Mouse (Mus musculus): Measurements from ENCODE around the gene Rpl22. TPM values are rescaled to one million over a fixed set of nuclear protein-coding genes. Genes with fewer than 3 reads are reported as not detected.

The Rpl22 gene
- total and polyA plus RNA-seq, 2 experiments from 2014 or later: 156 to 185 TPM

DNA sequence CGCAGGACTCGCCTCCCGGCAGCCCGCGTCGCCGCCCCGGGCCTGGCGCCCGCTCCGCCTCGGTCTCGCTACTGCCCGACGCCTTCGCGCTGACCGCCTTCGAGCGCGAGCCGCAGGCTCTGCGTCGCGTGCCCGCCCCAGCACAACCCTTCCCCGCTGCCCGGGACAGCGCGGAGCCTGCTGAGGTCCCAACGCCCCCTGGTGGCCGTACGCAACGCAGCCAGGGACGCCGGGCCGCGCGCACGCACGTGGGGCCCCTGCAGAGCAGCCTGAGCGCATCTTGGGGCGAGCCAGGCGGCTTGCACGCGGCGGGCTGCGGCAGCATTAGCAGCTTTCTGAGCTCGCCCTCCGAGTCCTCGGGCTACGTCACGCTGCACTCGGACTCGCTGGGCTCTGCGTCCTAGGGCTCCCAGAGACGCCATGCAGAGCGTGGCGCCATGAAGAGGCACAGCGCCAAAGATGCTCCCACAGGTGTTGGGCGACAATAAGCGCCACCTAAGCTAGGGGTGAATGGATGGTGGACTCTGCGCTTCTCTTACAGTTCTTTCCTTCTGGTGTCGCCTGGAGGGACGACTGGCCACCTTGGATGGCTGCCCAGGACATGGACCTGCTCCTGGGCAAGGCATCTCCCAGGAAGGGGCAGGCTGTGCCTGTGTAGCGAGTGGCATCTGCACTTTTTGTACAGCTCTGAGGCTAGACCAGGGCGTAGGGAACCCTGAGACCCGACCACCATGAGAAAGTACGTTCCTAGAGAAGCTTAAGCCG, 42.2 kb upstream of the Rpl22 start:
- peak overlapping the region; percentile 45 for H3K4me2 ChIP-seq (ENCODE audit: low read depth, low read length)
- peak overlapping the region; percentile 27 for H3K4me3 ChIP-seq (ENCODE audit: low read length)
- TF ChIP-seq CTCF (IDR thresholded peaks at IDR 0.05; ENCODE audit: low read depth): peak; percentile 67
- H3K27ac ChIP-seq: no peak overlapping the region
- H3K27me3 ChIP-seq (ENCODE audit: insufficient read depth, low read length): peaks cover 43% of the 10 kb centered on the region
- WGBS: 8% methylated on average over 70 of the region's 70 CpGs
- peak overlapping the region; percentile 31; the same call in 1 of the 2 replicates for H3K9ac ChIP-seq (replicated peaks; ENCODE audit: low read length)
- DNase-seq (ENCODE audit: low spot score) (peak; percentile 91), ATAC-seq (peak; percentile 80)
- no peaks in the 10 kb centered on the region for H3K9me3 ChIP-seq (ENCODE audit: low read length)
- H3K36me3 ChIP-seq (ENCODE audit: insufficient read depth, low read length): 0 out of 2 replicates have a peak, but pooled peaks cover 10% of the 10 kb centered on the region
- H3K4me1 ChIP-seq (ENCODE audit: insufficient read depth, low read length): peaks cover 16% of the 10 kb centered on the region

DNA sequence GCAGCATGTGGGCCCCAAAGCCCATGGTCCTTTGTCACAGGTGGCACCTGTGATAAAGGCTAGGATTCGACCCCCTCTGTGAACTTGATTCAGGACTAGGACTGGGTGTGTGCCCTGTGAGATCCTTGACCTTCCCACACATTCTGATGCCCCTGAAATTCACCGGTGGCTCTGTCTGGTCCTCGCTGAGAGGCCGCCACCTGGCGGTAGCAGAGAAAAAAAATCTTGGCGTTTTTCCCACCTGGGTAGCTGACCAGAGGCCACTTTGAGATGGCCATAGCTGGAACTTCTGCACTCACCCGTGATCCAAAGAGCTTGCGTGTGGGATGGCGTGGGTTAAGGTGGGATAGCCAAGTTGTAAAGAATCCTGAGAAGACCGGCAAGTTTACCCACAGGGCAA, 40.0 kb upstream of the Rpl22 start:
- H3K9ac ChIP-seq (replicated peaks; ENCODE audit: low read length): no peak overlapping the region
- peaks cover 17% of the 10 kb centered on the region for H3K4me1 ChIP-seq (ENCODE audit: insufficient read depth, low read length)
- DNase-seq (ENCODE audit: low spot score) (peak; percentile 92), ATAC-seq (no peak)
- no peak overlapping the region for H3K27ac ChIP-seq
- WGBS: 4% methylated on average over 10 of the region's 10 CpGs
- no peak overlapping the region for H3K4me2 ChIP-seq (ENCODE audit: low read depth, low read length)
- peak; percentile 79 for TF ChIP-seq CTCF (IDR thresholded peaks at IDR 0.05; ENCODE audit: low read depth)
- H3K4me3 ChIP-seq (ENCODE audit: low read length): 0 out of 2 replicates have a peak overlapping the region, but pooled peaks have one; percentile 33
- no peaks in the 10 kb centered on the region for H3K9me3 ChIP-seq (ENCODE audit: low read length)
- 0 out of 2 replicates have a peak, but pooled peaks cover 4% of the 10 kb centered on the region for H3K36me3 ChIP-seq (ENCODE audit: insufficient read depth, low read length)
- H3K27me3 ChIP-seq (ENCODE audit: insufficient read depth, low read length): peaks cover 52% of the 10 kb centered on the region

DNA sequence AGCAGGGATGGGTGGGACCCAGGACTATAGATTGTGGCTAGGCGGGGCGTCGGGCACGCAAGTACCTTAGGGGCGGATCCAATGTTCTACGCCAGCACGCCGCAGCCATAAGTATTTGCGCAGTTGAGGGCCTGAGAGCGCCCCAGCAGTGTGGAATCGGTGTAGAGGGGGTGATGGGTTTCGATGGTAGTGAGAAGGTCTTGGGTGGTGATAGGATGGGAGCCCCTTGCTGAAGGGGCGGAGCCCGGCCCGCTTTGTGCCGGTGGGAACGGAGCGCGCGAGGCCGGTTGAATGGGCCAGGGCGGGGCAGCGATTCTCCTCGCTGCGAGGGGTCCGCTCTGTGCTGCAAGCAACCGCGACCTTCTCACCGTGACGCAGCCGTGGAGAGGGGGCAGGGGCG, 39.4 kb upstream of the Rpl22 start:
- TF ChIP-seq CTCF (IDR thresholded peaks at IDR 0.05; ENCODE audit: low read depth): no peak
- peak; percentile 52 for DNase-seq (ENCODE audit: low spot score)
- Histone ChIP-seq H3K4me3 (ENCODE audit: low read length) (peak overlapping the region; percentile 33), H3K27me3 (ENCODE audit: insufficient read depth, low read length) (peaks cover 56% of the 10 kb centered on the region), H3K9me3 (ENCODE audit: low read length) (no peaks in the 10 kb centered on the region), H3K9ac (replicated peaks; ENCODE audit: low read length) (peak overlapping the region; percentile 41), H3K4me2 (ENCODE audit: low read depth, low read length) (peak overlapping the region; percentile 62), H3K4me1 (ENCODE audit: insufficient read depth, low read length) (peaks cover 19% of the 10 kb centered on the region), H3K27ac (no peak overlapping the region), H3K36me3 (ENCODE audit: insufficient read depth, low read length) (no peaks in the 10 kb centered on the region)
- peak; percentile 18; the same call in 1 of the 2 replicates for ATAC-seq
- under 1% methylated on average over 29 of the region's 32 CpGs for WGBS

DNA sequence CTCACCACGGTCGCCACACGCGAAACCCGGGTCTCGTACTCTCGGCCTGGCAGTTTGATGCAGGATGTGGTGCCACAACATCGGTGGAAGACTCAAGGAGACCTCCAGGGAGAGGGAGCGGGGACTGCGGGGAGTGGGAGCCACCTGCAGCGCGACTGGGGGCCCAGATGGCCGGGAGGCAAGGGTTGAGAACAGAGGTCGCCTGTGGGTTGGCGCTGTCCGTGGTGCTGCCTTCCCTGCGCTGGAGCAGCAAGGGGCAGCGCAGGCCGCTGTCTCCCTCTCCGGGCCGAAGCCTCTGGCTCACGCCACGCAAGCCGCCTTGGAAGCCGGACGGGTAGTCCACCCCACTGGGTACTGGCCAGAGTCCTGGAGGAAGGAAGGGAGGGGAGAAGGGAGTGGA, 38.7 kb upstream of the Rpl22 start:
- Histone ChIP-seq H3K4me1 (ENCODE audit: insufficient read depth, low read length) (peaks cover 19% of the 10 kb centered on the region), H3K9ac (replicated peaks; ENCODE audit: low read length) (peak overlapping the region; percentile 41), H3K9me3 (ENCODE audit: low read length) (no peaks in the 10 kb centered on the region), H3K27me3 (ENCODE audit: insufficient read depth, low read length) (peaks cover 56% of the 10 kb centered on the region), H3K4me3 (ENCODE audit: low read length) (peak overlapping the region; percentile 33; the same call in 1 of the 2 replicates), H3K27ac (no peak overlapping the region), H3K4me2 (ENCODE audit: low read depth, low read length) (peak overlapping the region; percentile 62), H3K36me3 (ENCODE audit: insufficient read depth, low read length) (no peaks in the 10 kb centered on the region)
- 2% methylated on average over 26 of the region's 26 CpGs for WGBS
- ATAC-seq: no peak
- DNase-seq (ENCODE audit: low spot score): peak; percentile 43
- TF ChIP-seq CTCF (IDR thresholded peaks at IDR 0.05; ENCODE audit: low read depth): no peak

DNA sequence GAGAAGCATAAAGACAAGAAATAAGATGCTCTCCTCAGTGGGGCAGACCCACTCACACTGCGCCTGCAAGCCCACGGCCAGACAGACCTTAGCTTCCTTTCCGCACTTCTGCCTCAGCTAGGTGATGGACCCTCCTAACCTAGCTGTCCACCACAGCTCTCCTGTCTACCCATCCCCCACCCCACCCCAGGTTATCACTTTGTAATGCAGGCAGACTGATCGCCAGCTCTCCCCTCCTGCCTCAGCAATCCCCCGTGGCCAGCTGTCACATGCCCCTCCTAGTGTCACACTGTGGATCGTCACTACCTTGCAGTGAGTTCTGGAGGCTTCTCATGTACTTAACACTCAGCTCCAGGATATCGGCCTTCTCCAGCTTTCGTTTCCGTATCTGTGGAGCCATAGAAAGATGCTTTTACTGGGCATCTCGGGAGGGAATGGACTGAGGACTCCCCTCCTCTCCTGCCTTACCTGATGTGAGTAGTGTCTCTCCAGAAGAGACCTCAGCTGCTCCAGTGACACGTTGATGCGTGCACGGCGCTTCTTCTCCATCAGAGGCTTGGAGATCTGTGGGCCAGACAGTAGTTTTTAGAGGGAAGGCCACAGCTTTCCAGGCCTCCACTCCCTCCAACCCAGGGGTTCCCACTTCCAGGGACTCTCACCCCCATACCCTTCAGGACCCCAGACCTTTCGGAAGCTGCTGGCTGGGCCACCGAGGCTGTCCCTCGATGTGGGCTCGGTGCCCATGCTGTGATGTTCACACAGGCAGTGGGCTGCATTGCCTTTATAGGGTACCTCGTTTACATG, 38.0 kb upstream of the Rpl22 start:
- Histone ChIP-seq H3K4me1 (ENCODE audit: insufficient read depth, low read length) (peaks cover 19% of the 10 kb centered on the region), H3K36me3 (ENCODE audit: insufficient read depth, low read length) (no peaks in the 10 kb centered on the region), H3K27me3 (ENCODE audit: insufficient read depth, low read length) (peaks cover 56% of the 10 kb centered on the region), H3K9me3 (ENCODE audit: low read length) (no peaks in the 10 kb centered on the region), H3K4me3 (ENCODE audit: low read length) (no peak overlapping the region), H3K4me2 (ENCODE audit: low read depth, low read length) (peak overlapping the region; percentile 62; the same call in 1 of the 2 replicates), H3K9ac (replicated peaks; ENCODE audit: low read length) (no peak overlapping the region; the same call in 1 of the 2 replicates), H3K27ac (no peak overlapping the region)
- no peak for TF ChIP-seq CTCF (IDR thresholded peaks at IDR 0.05; ENCODE audit: low read depth)
- DNase-seq (ENCODE audit: low spot score): no peak
- WGBS: 19% methylated on average over 19 of the region's 19 CpGs
- ATAC-seq: no peak

DNA sequence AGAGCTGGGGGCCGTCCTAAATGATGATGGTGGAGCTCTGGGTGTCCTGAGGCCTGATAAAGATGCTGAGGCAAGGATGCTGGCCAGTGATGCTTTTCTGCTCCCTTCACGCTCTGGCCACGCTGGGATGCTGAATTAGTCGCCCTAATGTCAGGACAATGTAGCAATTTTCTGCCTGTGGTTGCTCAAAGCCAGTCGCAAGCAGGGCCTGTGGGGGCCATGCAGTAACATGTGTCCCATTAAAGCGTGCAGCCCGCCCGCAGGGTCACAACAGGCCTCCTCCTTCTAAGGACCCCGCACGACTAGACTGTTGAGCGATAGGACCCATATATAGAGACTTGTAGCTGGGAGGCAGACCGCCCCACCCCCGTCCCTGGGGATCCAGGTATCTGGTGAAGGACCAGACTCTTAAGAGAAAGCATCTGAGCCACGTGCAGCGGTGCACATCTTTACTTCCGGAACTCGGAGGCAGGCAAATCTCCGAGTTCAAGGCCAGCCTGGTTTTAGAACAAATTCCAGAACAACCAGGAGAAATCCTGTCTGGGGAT, 37.1 kb upstream of the Rpl22 start:
- Histone ChIP-seq H3K27me3 (ENCODE audit: insufficient read depth, low read length) (peaks cover 59% of the 10 kb centered on the region), H3K4me2 (ENCODE audit: low read depth, low read length) (no peak overlapping the region), H3K36me3 (ENCODE audit: insufficient read depth, low read length) (no peaks in the 10 kb centered on the region), H3K9me3 (ENCODE audit: low read length) (no peaks in the 10 kb centered on the region), H3K4me3 (ENCODE audit: low read length) (no peak overlapping the region), H3K27ac (no peak overlapping the region), H3K4me1 (ENCODE audit: insufficient read depth, low read length) (peaks cover 19% of the 10 kb centered on the region), H3K9ac (replicated peaks; ENCODE audit: low read length) (no peak overlapping the region)
- ATAC-seq (no peak), DNase-seq (ENCODE audit: low spot score) (no peak)
- WGBS: 27% methylated on average over 18 of the region's 18 CpGs
- no peak for TF ChIP-seq CTCF (IDR thresholded peaks at IDR 0.05; ENCODE audit: low read depth)

Measured in hindbrain, postnatal 0 days (tissue).